Mouse (Mus musculus) neural tube, embryonic 14.5 days (tissue): Measurements from ENCODE around the gene Nol12. TPM values are rescaled to one million over a fixed set of nuclear protein-coding genes. Genes with fewer than 3 reads are reported as not detected.

ENCODE experiments used
- ATAC-seq: fragments of 200-750 bp; cut with Nextera tagmentation; 2 replicates; pipeline ENCODE4 v1.8.0; 2017; ENCODE audit warnings: low read depth, mild to moderate bottlenecking, moderate TSS enrichment, moderate library complexity
- H3K27ac ChIP-seq: fragments of 300-500 bp; sonication (generic); 2 replicates; pipeline ENCODE4 v1.5.1; 2014; ENCODE audit warnings: low read depth, mild to moderate bottlenecking, control low read depth, low read length, moderate library complexity, mixed read lengths
- H3K27me3 ChIP-seq: fragments of 300-500 bp; sonication (generic); 2 replicates; pipeline ENCODE4 v1.6.1; 2014; ENCODE audit warnings: low read length; ENCODE audit not compliant: control insufficient read depth, insufficient read depth
- H3K36me3 ChIP-seq: fragments of 300-500 bp; sonication (generic); 2 replicates; pipeline ENCODE4 v1.6.1; 2014; ENCODE audit warnings: low read length, mixed read lengths; ENCODE audit not compliant: control insufficient read depth, insufficient read depth
- H3K4me1 ChIP-seq: fragments of 300-500 bp; sonication (generic); 2 replicates; pipeline ENCODE4 v1.6.1; 2014; ENCODE audit warnings: low read length; ENCODE audit not compliant: control insufficient read depth, insufficient read depth
- H3K4me2 ChIP-seq: fragments of 300-500 bp; sonication (generic); 2 replicates; pipeline ENCODE4 v1.6.1; 2014; ENCODE audit warnings: mild to moderate bottlenecking, low read depth, low read length, control low read depth
- H3K4me3 ChIP-seq: fragments of 300-500 bp; sonication (generic); 2 replicates; pipeline ENCODE4 v1.5.1; 2014; ENCODE audit warnings: low read depth, low read length, control low read depth, mixed read lengths
- H3K9ac ChIP-seq: fragments of 300-500 bp; sonication (generic); replicated peaks from 2 replicates; pipeline ENCODE4 v1.6.1; 2014; ENCODE audit warnings: low read depth, mild to moderate bottlenecking, control low read depth, low read length, mixed read lengths
- H3K9me3 ChIP-seq: fragments of 300-500 bp; sonication (generic); 2 replicates; pipeline ENCODE4 v1.6.1; 2016; ENCODE audit warnings: low read length; ENCODE audit not compliant: control insufficient read depth
- WGBS: fragments of 180-500 bp; shearing (Covaris S2); extraction: QIAGEN DNeasy Blood & Tissue Kit; methylation state at CpG from one replicate; pipeline ENCODE4 v1.1.7; 2014; 5-methylcytosine and 5-hydroxymethylcytosine counted together
- polyA plus RNA-seq: library from polyadenylated mRNA; unstranded; fragments of >200 nt; fragmentation: Nextera tagmentation; extraction: Ambion mirVana; gene quantifications from 2 replicates; pipeline ENCODE4 v1.2.1, GENCODE M21; 2014

Nol12 gene
- polyA plus RNA-seq, 1 experiment from 2014 or later, result 66.0 TPM

- Histone ChIP-seq H3K27ac (peak overlapping the region; percentile 97), H3K9me3 (no peaks in the 10 kb centered on the region), H3K4me1 (peaks cover 27% of the 10 kb centered on the region), H3K9ac (peak overlapping the region; percentile 77), H3K27me3 (no peaks in the 10 kb centered on the region), H3K4me3 (peak overlapping the region; percentile 71), H3K36me3 (no peaks in the 10 kb centered on the region), H3K4me2 (peak overlapping the region; percentile 89)
- under 1% methylated on average over 72 of the region's 87 CpGs for WGBS
- ATAC-seq, result peak; percentile 73
These were observed 20.5 kb upstream of the Nol12 start for GRCm38 (mm10) chr15:78914091-78914822.

- 50% methylated on average over 8 of the region's 8 CpGs for WGBS
- H3K9me3 ChIP-seq, result no peaks in the 10 kb centered on the region
- peak overlapping the region; percentile 77 for H3K9ac ChIP-seq
- no peaks in the 10 kb centered on the region for H3K36me3 ChIP-seq
- H3K4me3 ChIP-seq, result peak overlapping the region; percentile 71
- H3K27ac ChIP-seq, result peak overlapping the region; percentile 97
- peaks cover 27% of the 10 kb centered on the region for H3K4me1 ChIP-seq
- H3K27me3 ChIP-seq, result no peaks in the 10 kb centered on the region
- H3K4me2 ChIP-seq, result peak overlapping the region; percentile 89
- no peak for ATAC-seq
These were observed 19.7 kb upstream of the Nol12 start for GRCm38 (mm10) chr15:78914823-78915659.

GRCm38 (mm10) chr15:78915660-78916017, 19.1 kb upstream of the Nol12 start:
- peaks cover 27% of the 10 kb centered on the region for H3K4me1 ChIP-seq
- WGBS, result 5% methylated on average over 8 of the region's 8 CpGs
- H3K9ac ChIP-seq, result peak overlapping the region; percentile 52
- H3K4me2 ChIP-seq, result peak overlapping the region; percentile 89
- no peaks in the 10 kb centered on the region for H3K36me3 ChIP-seq
- peak overlapping the region; percentile 71 for H3K4me3 ChIP-seq
- no peaks in the 10 kb centered on the region for H3K9me3 ChIP-seq
- peak; percentile 14; the same call in 1 of the 2 replicates for ATAC-seq
- H3K27ac ChIP-seq, result peak overlapping the region; percentile 8; the same call in 1 of the 2 replicates
- no peaks in the 10 kb centered on the region for H3K27me3 ChIP-seq

GRCm38 (mm10) chr15:78916052-78916826, 18.5 kb upstream of the Nol12 start:
- Histone ChIP-seq H3K9me3 (no peaks in the 10 kb centered on the region), H3K4me1 (peaks cover 27% of the 10 kb centered on the region), H3K9ac (peak overlapping the region; percentile 52), H3K4me2 (peak overlapping the region; percentile 89), H3K27me3 (no peaks in the 10 kb centered on the region), H3K27ac (peak overlapping the region; percentile 8; the same call in 1 of the 2 replicates), H3K36me3 (no peaks in the 10 kb centered on the region), H3K4me3 (peak overlapping the region; percentile 71)
- WGBS, result 35% methylated on average over 12 of the region's 12 CpGs
- no peak for ATAC-seq

GRCm38 (mm10) chr15:78918126-78918525, 16.6 kb upstream of the Nol12 start:
- H3K4me1 ChIP-seq, result peaks cover 25% of the 10 kb centered on the region
- H3K36me3 ChIP-seq, result no peaks in the 10 kb centered on the region
- H3K27ac ChIP-seq, result no peak overlapping the region
- WGBS, result 94% methylated on average over 23 of the region's 23 CpGs
- no peak overlapping the region for H3K4me2 ChIP-seq
- no peak for ATAC-seq
- H3K27me3 ChIP-seq, result no peaks in the 10 kb centered on the region
- H3K9me3 ChIP-seq, result no peaks in the 10 kb centered on the region
- H3K4me3 ChIP-seq, result no peak overlapping the region
- no peak overlapping the region for H3K9ac ChIP-seq

GRCm38 (mm10) chr15:78919914-78920313, 14.8 kb upstream of the Nol12 start:
- no peaks in the 10 kb centered on the region for H3K9me3 ChIP-seq
- H3K4me2 ChIP-seq, result no peak overlapping the region
- H3K4me3 ChIP-seq, result no peak overlapping the region
- no peak overlapping the region for H3K27ac ChIP-seq
- 79% methylated on average over 12 of the region's 12 CpGs for WGBS
- H3K36me3 ChIP-seq, result no peaks in the 10 kb centered on the region
- H3K9ac ChIP-seq, result no peak overlapping the region
- H3K27me3 ChIP-seq, result no peaks in the 10 kb centered on the region
- H3K4me1 ChIP-seq, result peaks cover 18% of the 10 kb centered on the region
- ATAC-seq, result no peak

GRCm38 (mm10) chr15:78922700-78923099, 12.0 kb upstream of the Nol12 start:
- H3K9ac ChIP-seq, result no peak overlapping the region
- H3K4me2 ChIP-seq, result no peak overlapping the region
- H3K9me3 ChIP-seq, result no peaks in the 10 kb centered on the region
- H3K27me3 ChIP-seq, result no peaks in the 10 kb centered on the region
- no peaks in the 10 kb centered on the region for H3K36me3 ChIP-seq
- WGBS, result 92% methylated on average over 7 of the region's 7 CpGs
- peaks cover 8% of the 10 kb centered on the region; the same call in 1 of the 2 replicates for H3K4me1 ChIP-seq
- H3K4me3 ChIP-seq, result no peak overlapping the region
- ATAC-seq, result no peak
- no peak overlapping the region for H3K27ac ChIP-seq

GRCm38 (mm10) chr15:78923585-78923984, 11.1 kb upstream of the Nol12 start:
- Histone ChIP-seq H3K9me3 (no peaks in the 10 kb centered on the region), H3K27ac (no peak overlapping the region), H3K4me3 (no peak overlapping the region), H3K4me2 (no peak overlapping the region), H3K36me3 (no peaks in the 10 kb centered on the region), H3K9ac (no peak overlapping the region), H3K27me3 (no peaks in the 10 kb centered on the region), H3K4me1 (peaks cover 8% of the 10 kb centered on the region; the same call in 1 of the 2 replicates)
- 72% methylated on average over 6 of the region's 6 CpGs for WGBS
- ATAC-seq, result no peak
